Mouse (Mus musculus) ES-E14 (cell line): ENCODE measurements around the gene Mdh1.

Experiments used
- CHD2 ChIP-seq: IDR thresholded peaks from 2 replicates; pipeline ENCODE4 v1.6.1; 2014; ENCODE audit warnings: mild to moderate bottlenecking, low read depth, low read length, inconsistent platforms
- MAFK ChIP-seq: IDR thresholded peaks from 2 replicates; pipeline ENCODE4 v1.6.1; 2014; ENCODE audit warnings: mild to moderate bottlenecking, low read depth, low read length, inconsistent platforms; ENCODE audit not compliant: insufficient read depth
- ZC3H11A ChIP-seq: IDR thresholded peaks from 2 replicates; pipeline ENCODE4 v1.6.1; 2012; ENCODE audit warnings: low read depth, mild to moderate bottlenecking, inconsistent platforms, low read length, borderline replicate concordance

- TF ChIP-seq CHD2 (no peak), ZC3H11A (no peak), MAFK (no peak)
These were observed 22.4 kb downstream of the Mdh1 start for GRCm38 (mm10) chr11:21549754-21550153.
